Mouse (Mus musculus) spleen, adult 18-20 months (tissue): ENCODE data around the gene Gm10188.

Source experiments
- DNase-seq, 2 experiments: peaks; one replicate each; pipeline ENCODE4 v3.0.0; 2022; ENCODE audit warnings: mixed read lengths in 2 of 2

Gm10188 gene

GRCm38 (mm10) chr1:132226297-132227080 is 3.1 kb downstream of the Gm10188 start:
- DNase-seq, result no peak

- DNase-seq, result no peak
Measured at GRCm38 (mm10) chr1:132222166-132222565, 7.4 kb downstream of the Gm10188 start.

- DNase-seq, result no peak
Measured at GRCm38 (mm10) chr1:132221627-132222026, 7.9 kb downstream of the Gm10188 start.

GRCm38 (mm10) chr1:132216276-132216675 is 13.3 kb downstream of the Gm10188 start:
- DNase-seq, result no peak

GRCm38 (mm10) chr1:132213076-132213475 is 16.5 kb downstream of the Gm10188 start:
- DNase-seq, result no peak

GRCm38 (mm10) chr1:132212218-132212617 is 17.3 kb downstream of the Gm10188 start:
- peak in 1 of 2 experiments; percentile 24 for DNase-seq

- DNase-seq, result no peak
Measured at GRCm38 (mm10) chr1:132211672-132212071, 17.9 kb downstream of the Gm10188 start.

GRCm38 (mm10) chr1:132210922-132211321 is 18.6 kb downstream of the Gm10188 start:
- peak in 1 of 2 experiments; percentile 20 for DNase-seq

- DNase-seq, result no peak
Measured at GRCm38 (mm10) chr1:132209400-132209799, 20.2 kb downstream of the Gm10188 start.

GRCm38 (mm10) chr1:132208154-132208553 is 21.4 kb downstream of the Gm10188 start:
- DNase-seq, result no peak

- DNase-seq, result no peak
Measured at GRCm38 (mm10) chr1:132206828-132207227, 22.7 kb downstream of the Gm10188 start.

GRCm38 (mm10) chr1:132205958-132206357 is 23.6 kb downstream of the Gm10188 start:
- DNase-seq, result no peak

- DNase-seq, result no peak
Measured at GRCm38 (mm10) chr1:132202771-132203170, 26.8 kb downstream of the Gm10188 start.

- no peak for DNase-seq
Measured at GRCm38 (mm10) chr1:132201936-132202335, 27.6 kb downstream of the Gm10188 start.

- DNase-seq, result no peak
Measured at GRCm38 (mm10) chr1:132201511-132201860, 28.1 kb downstream of the Gm10188 start.

GRCm38 (mm10) chr1:132200562-132201510 is 28.7 kb downstream of the Gm10188 start:
- DNase-seq, result no peak

- no peak for DNase-seq
Measured at GRCm38 (mm10) chr1:132199934-132200333, 29.6 kb downstream of the Gm10188 start.

GRCm38 (mm10) chr1:132199244-132199643 is 30.3 kb downstream of the Gm10188 start:
- no peak for DNase-seq

- DNase-seq, result no peak
Measured at GRCm38 (mm10) chr1:132198401-132199071, 31.0 kb downstream of the Gm10188 start.

GRCm38 (mm10) chr1:132197666-132198065 is 31.9 kb downstream of the Gm10188 start:
- no peak for DNase-seq

- DNase-seq, result no peak
Measured at GRCm38 (mm10) chr1:132196337-132196736, 33.2 kb downstream of the Gm10188 start.

- DNase-seq, result no peak
Measured at GRCm38 (mm10) chr1:132195681-132196080, 33.9 kb downstream of the Gm10188 start.

- DNase-seq, result no peak
Measured at GRCm38 (mm10) chr1:132195100-132195499, 34.5 kb downstream of the Gm10188 start.
